Mouse (Mus musculus) forebrain, embryonic 16.5 days (tissue): ENCODE data around the gene Btbd35f7. TPM values are rescaled to one million over a fixed set of nuclear protein-coding genes. Genes with fewer than 3 reads are reported as not detected.
"Not testable (repeated sequence)": the region's sequence is repeated elsewhere in the genome, so short reads cannot be mapped to it uniquely, and the experiment has no call there.

Source experiments
- ATAC-seq: fragments of 200-750 bp; cut with Nextera tagmentation; 2 replicates; pipeline ENCODE4 v1.8.0; 2017; ENCODE audit warnings: mild to moderate bottlenecking, moderate library complexity
- H3K27ac ChIP-seq: fragments of 300-500 bp; sonication (generic); 2 replicates; pipeline ENCODE4 v1.5.1; 2014; ENCODE audit warnings: low read length, control low read depth
- H3K27me3 ChIP-seq: fragments of 300-500 bp; sonication (generic); replicated peaks from 2 replicates; pipeline ENCODE4 v1.6.1; 2014; ENCODE audit warnings: low read length; ENCODE audit not compliant: control insufficient read depth, insufficient read depth
- H3K36me3 ChIP-seq: fragments of 300-500 bp; sonication (generic); 2 replicates; pipeline ENCODE4 v1.6.1; 2014; ENCODE audit not compliant: control insufficient read depth, insufficient read depth
- H3K4me1 ChIP-seq: fragments of 300-500 bp; sonication (generic); replicated peaks from 2 replicates; pipeline ENCODE4 v1.6.1; 2014; ENCODE audit warnings: low read length; ENCODE audit not compliant: control insufficient read depth, insufficient read depth
- H3K4me2 ChIP-seq: fragments of 300-500 bp; sonication (generic); 2 replicates; pipeline ENCODE4 v1.6.1; 2014; ENCODE audit warnings: mild to moderate bottlenecking, low read length, control low read depth
- H3K4me3 ChIP-seq: fragments of 300-500 bp; sonication (generic); replicated peaks from 2 replicates; pipeline ENCODE4 v1.5.1; 2014; ENCODE audit warnings: mild to moderate bottlenecking, low read length, control low read depth
- H3K9ac ChIP-seq: fragments of 300-500 bp; sonication (generic); replicated peaks from 2 replicates; pipeline ENCODE4 v1.6.1; 2014; ENCODE audit warnings: low read depth, low read length, control low read depth
- H3K9me3 ChIP-seq: fragments of 300-500 bp; sonication (generic); 2 replicates; pipeline ENCODE4 v1.6.1; 2016; ENCODE audit warnings: low read length; ENCODE audit not compliant: control insufficient read depth
- WGBS: fragments of 180-500 bp; shearing (Covaris S2); extraction: QIAGEN DNeasy Blood & Tissue Kit; methylation state at CpG from one replicate; pipeline ENCODE4 v1.1.7; 2014; 5-methylcytosine and 5-hydroxymethylcytosine counted together
- polyA plus RNA-seq: library from polyadenylated mRNA; unstranded; fragments of >200 nt; fragmentation: Nextera tagmentation; extraction: Ambion mirVana; gene quantifications from 2 replicates; pipeline ENCODE4 v1.2.1, GENCODE M21; 2015

Btbd35f7 gene
- not detected in 2 replicates for polyA plus RNA-seq

DNA sequence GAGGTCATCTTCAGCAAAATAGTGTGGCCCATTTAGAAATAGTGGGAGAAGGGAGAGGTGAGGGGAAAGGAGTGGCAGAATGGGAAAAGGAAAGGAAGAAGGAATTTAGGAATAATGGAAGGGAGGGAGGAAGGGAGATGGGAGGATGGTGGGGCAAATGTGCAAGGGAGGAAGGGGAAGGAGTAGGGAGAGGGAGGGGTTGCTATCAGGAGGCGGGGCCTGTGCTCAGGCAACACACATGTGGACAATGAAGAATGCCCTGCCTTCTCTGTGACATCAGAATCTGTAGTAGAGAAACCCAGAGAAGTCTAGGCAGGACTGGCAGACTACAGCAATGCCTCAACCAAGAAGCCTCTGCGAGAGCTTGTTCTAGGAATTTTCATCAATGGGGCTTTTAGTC is at the start of gene Btbd35f7:
Btbd35f7 (plus strand) TSS at position 301 of the 400 bp plus-strand sequence.
- not testable (repeated sequence) for H3K4me3 ChIP-seq, ATAC-seq, H3K4me2 ChIP-seq, H3K27ac ChIP-seq, H3K36me3 ChIP-seq, H3K9me3 ChIP-seq, H3K27me3 ChIP-seq, H3K9ac ChIP-seq, H3K4me1 ChIP-seq
- no CpG with 5 or more reads among the region's 2 CpGs for WGBS

Other genes with a start within 250 kb of the Btbd35f7 start
- gene Mycs, start 199.8 kb upstream of the Btbd35f7 start, polyA plus RNA-seq, result not detected in 2 replicates